Mouse (Mus musculus) spleen, adult 2 months (tissue): ENCODE data around the gene Plcb1.

Experiments
- CTCF ChIP-seq: fragments of 200-500 bp; IDR thresholded peaks from 2 replicates; pipeline ENCODE4 v1.5.1; 2011; ENCODE audit warnings: mild to moderate bottlenecking, inconsistent platforms; ENCODE audit not compliant: insufficient read depth, insufficient read length, insufficient replicate concordance; ENCODE audit errors: extremely low read depth
- POLR2A ChIP-seq: fragments of 200-500 bp; IDR thresholded peaks from 2 replicates; pipeline ENCODE4 v1.6.1; 2011; ENCODE audit warnings: low read depth, low read length, inconsistent platforms

GRCm38 (mm10) chr2:135439546-135440517 is 654.0 kb downstream of the Plcb1 start:
- no peak for TF ChIP-seq CTCF
- no peak for TF ChIP-seq POLR2A
